Mouse (Mus musculus) kidney, adult 2 months (tissue): ENCODE results near the gene Ino80. TPM values are rescaled to one million over a fixed set of nuclear protein-coding genes. Genes with fewer than 3 reads are reported as not detected.

Source experiments
- DNase-seq: peaks from one replicate; pipeline ENCODE4 v3.0.0; 2021
- H3K27ac ChIP-seq: fragments of 200-500 bp; 2 replicates; pipeline ENCODE4 v1.5.1; 2012; ENCODE audit warnings: low read depth, low read length, control low read depth, inconsistent platforms; ENCODE audit not compliant: insufficient read depth
- H3K27me3 ChIP-seq: fragments of 200-500 bp; replicated peaks from 2 replicates; pipeline ENCODE4 v1.6.1; 2012; ENCODE audit warnings: mild to moderate bottlenecking, moderate library complexity, low read length, inconsistent platforms; ENCODE audit not compliant: control insufficient read depth, insufficient read depth
- H3K36me3 ChIP-seq: fragments of 200-500 bp; 2 replicates; pipeline ENCODE4 v1.6.1; 2012; ENCODE audit warnings: mild to moderate bottlenecking, moderate library complexity, low read length, inconsistent platforms; ENCODE audit not compliant: control insufficient read depth, insufficient read depth
- H3K4me1 ChIP-seq: fragments of 200-500 bp; 2 replicates; pipeline ENCODE4 v1.6.1; 2011; ENCODE audit warnings: low read length; ENCODE audit not compliant: control insufficient read depth, insufficient read depth
- H3K4me3 ChIP-seq: fragments of 200-500 bp; 2 replicates; pipeline ENCODE4 v1.5.1; 2011; ENCODE audit warnings: mild to moderate bottlenecking, low read depth, low read length, control low read depth; ENCODE audit not compliant: insufficient read depth
- CTCF ChIP-seq: fragments of 200-500 bp; conservative IDR thresholded peaks from 2 replicates; pipeline ENCODE4 v1.5.1; 2011; ENCODE audit warnings: low read depth, mild to moderate bottlenecking, control low read depth, low read length, moderate library complexity, mixed read lengths; ENCODE audit not compliant: insufficient read depth, insufficient read length
- POLR2A ChIP-seq: fragments of 200-500 bp; IDR thresholded peaks from one replicate; pipeline ENCODE4 v1.6.1; 2011; ENCODE audit warnings: low read depth, low read length, control low read depth
- WGBS: fragments of 180-500 bp; shearing (Covaris S2); methylation state at CpG from one replicate; pipeline ENCODE4 v1.1.7; 2018; 5-methylcytosine and 5-hydroxymethylcytosine counted together
- polyA plus RNA-seq: library from polyadenylated mRNA; depleted of rRNA; stranded (reverse); fragments of >200 nt; gene quantifications from 2 replicates; pipeline ENCODE4 v1.2.3, GENCODE M21; 2012

Ino80 gene
- polyA plus RNA-seq, 1 experiment = 6.5 TPM

GRCm38 (mm10) chr2:119337425-119338265, 139.8 kb downstream of the Ino80 start:
- 9% methylated on average over 60 of the region's 60 CpGs for WGBS
- peak; percentile 95 for DNase-seq
- H3K36me3 ChIP-seq = 0 out of 2 replicates have a peak, but pooled peaks cover 2% of the 10 kb centered on the region
- H3K27me3 ChIP-seq = no peaks in the 10 kb centered on the region
- H3K27ac ChIP-seq = peak overlapping the region; percentile 49; the same call in 1 of the 2 replicates
- TF ChIP-seq CTCF (peak; percentile 83), POLR2A (no peak)
- no peaks in the 10 kb centered on the region for H3K4me1 ChIP-seq
- peak overlapping the region; percentile 49 for H3K4me3 ChIP-seq

GRCm38 (mm10) chr2:119336470-119336869, 141.0 kb downstream of the Ino80 start:
- peak; percentile 70 for DNase-seq
- 0 out of 2 replicates have a peak overlapping the region, but pooled peaks have one; percentile 1 for H3K4me3 ChIP-seq
- 0 out of 2 replicates have a peak, but pooled peaks cover 2% of the 10 kb centered on the region for H3K36me3 ChIP-seq
- WGBS = 68% methylated on average over 10 of the region's 10 CpGs
- no peaks in the 10 kb centered on the region for H3K27me3 ChIP-seq
- H3K27ac ChIP-seq = peak overlapping the region; percentile 61
- TF ChIP-seq POLR2A (no peak), CTCF (no peak)
- no peaks in the 10 kb centered on the region for H3K4me1 ChIP-seq

GRCm38 (mm10) chr2:119336002-119336401, 141.5 kb downstream of the Ino80 start:
- DNase-seq = no peak
- Histone ChIP-seq H3K27ac (peak overlapping the region; percentile 61), H3K4me3 (0 out of 2 replicates have a peak overlapping the region, but pooled peaks have one; percentile 1), H3K27me3 (no peaks in the 10 kb centered on the region), H3K4me1 (no peaks in the 10 kb centered on the region), H3K36me3 (0 out of 2 replicates have a peak, but pooled peaks cover 2% of the 10 kb centered on the region)
- TF ChIP-seq POLR2A (no peak), CTCF (no peak)
- 58% methylated on average over 2 of the region's 2 CpGs for WGBS

GRCm38 (mm10) chr2:119335535-119335934, 142.0 kb downstream of the Ino80 start:
- Histone ChIP-seq H3K4me3 (no peak overlapping the region), H3K27ac (peak overlapping the region; percentile 61; the same call in 1 of the 2 replicates)

GRCm38 (mm10) chr2:119334964-119335525, 142.4 kb downstream of the Ino80 start:
- Histone ChIP-seq H3K4me3 (no peak overlapping the region), H3K27ac (no peak overlapping the region), H3K4me1 (no peaks in the 10 kb centered on the region), H3K36me3 (0 out of 2 replicates have a peak, but pooled peaks cover 2% of the 10 kb centered on the region), H3K27me3 (no peaks in the 10 kb centered on the region)
- TF ChIP-seq CTCF (no peak), POLR2A (no peak)
- 84% methylated on average over 7 of the region's 7 CpGs for WGBS
- no peak for DNase-seq

More at GRCm38 (mm10) chr2:119335535-119335934, 142.0 kb downstream of the Ino80 start:
- no peak for DNase-seq
- Histone ChIP-seq H3K4me1 (no peaks in the 10 kb centered on the region), H3K36me3 (0 out of 2 replicates have a peak, but pooled peaks cover 2% of the 10 kb centered on the region), H3K27me3 (no peaks in the 10 kb centered on the region)
- no peak for TF ChIP-seq CTCF
- no peak for TF ChIP-seq POLR2A
- 92% methylated on average over 1 of the region's 1 CpGs for WGBS

GRCm38 (mm10) chr2:119334135-119334534, 143.4 kb downstream of the Ino80 start:
- TF ChIP-seq CTCF (no peak), POLR2A (no peak)
- H3K36me3 ChIP-seq = 0 out of 2 replicates have a peak, but pooled peaks cover 2% of the 10 kb centered on the region
- no peaks in the 10 kb centered on the region for H3K4me1 ChIP-seq
- no peak overlapping the region for H3K27ac ChIP-seq
- 72% methylated on average over 1 of the region's 1 CpGs for WGBS
- no peak overlapping the region for H3K4me3 ChIP-seq
- DNase-seq = no peak
- H3K27me3 ChIP-seq = no peaks in the 10 kb centered on the region
